Mouse (Mus musculus): ENCODE data around the gene Cst12. TPM values are rescaled to one million over a fixed set of nuclear protein-coding genes. Genes with fewer than 3 reads are reported as not detected.
A peak's percentile ranks its signal among the peaks of the same experiment; 100 is the strongest.
"Not testable (repeated sequence)": the region's sequence is repeated elsewhere in the genome, so short reads cannot be mapped to it uniquely, and the experiment has no call there.

The Cst12 gene
- polyA plus RNA-seq (2016; fragmentation: Nextera tagmentation; extraction: Ambion mirVana), result not detected in 2 replicates

DNA sequence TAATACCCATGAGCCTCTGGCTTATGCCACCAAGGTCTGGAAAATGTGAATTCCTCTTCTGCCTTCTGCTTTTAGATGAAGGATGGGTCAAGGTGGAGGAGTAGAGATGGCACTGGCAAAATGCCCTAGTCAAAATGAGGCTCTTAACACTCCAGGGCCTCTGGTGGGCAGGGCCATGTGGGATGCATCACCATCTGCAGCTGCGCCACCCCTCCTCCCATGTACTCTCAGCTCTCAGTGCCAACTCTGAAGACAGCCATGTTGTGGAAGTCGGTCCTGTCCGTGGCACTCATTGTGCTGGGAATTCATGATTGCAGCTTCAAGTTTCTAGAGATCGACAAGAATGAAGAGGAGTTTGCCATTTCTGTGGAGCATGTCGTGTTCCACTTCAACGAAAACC lies at the start of gene Cst12:
TSS of gene Cst12 (plus strand) at position 220 of the 400 bp plus-strand sequence.
- Histone ChIP-seq H3K9me3 (no peaks in the 10 kb centered on the region), H3K4me2 (no peak within 1 kb of the TSS), H3K27ac (no peak within 1 kb of the TSS), H3K4me1 (replicated peaks) (no peaks in the 10 kb centered on the region), H3K27me3 (no peaks in the 10 kb centered on the region), H3K4me3 (replicated peaks) (no peak within 1 kb of the TSS), H3K36me3 (no peaks in the 10 kb centered on the region), H3K9ac (replicated peaks) (no peak within 1 kb of the TSS)
- ATAC-seq (ENCODE audit: insufficient number of reproducible peaks, insufficient read depth, low FRiP score, low TSS enrichment, low read depth), result no peak
- WGBS, result 90% methylated on average over 6 of the region's 6 CpGs

DNA sequence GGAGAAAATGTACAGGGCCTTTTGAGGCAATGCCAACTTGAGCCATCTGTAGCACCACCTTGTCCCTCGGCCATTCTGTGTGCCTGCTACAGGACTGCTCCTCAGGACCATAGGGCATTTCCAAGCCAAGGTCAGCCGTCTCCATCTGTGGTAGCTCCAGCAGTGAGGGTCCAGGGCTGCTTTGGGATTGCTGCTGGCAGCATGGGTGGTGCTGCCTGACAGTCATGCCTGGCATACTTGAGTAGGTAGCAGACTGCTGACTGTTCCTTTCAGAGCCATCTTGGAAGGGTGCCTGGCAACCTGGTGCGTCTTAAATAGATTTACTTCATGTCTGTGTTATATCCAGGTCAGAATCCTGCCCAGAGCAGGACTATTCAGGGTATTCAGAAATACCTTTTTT lies 46.2 kb upstream of the Cst12 start:
- Histone ChIP-seq H3K4me1 (replicated peaks) (no peaks in the 10 kb centered on the region), H3K27me3 (no peaks in the 10 kb centered on the region), H3K36me3 (no peaks in the 10 kb centered on the region), H3K27ac (no peak overlapping the region), H3K4me2 (no peak overlapping the region), H3K9ac (replicated peaks) (no peak overlapping the region), H3K9me3 (no peaks in the 10 kb centered on the region), H3K4me3 (replicated peaks) (no peak overlapping the region)
- 79% methylated on average over 3 of the region's 3 CpGs for WGBS
- no peak for ATAC-seq (ENCODE audit: insufficient number of reproducible peaks, insufficient read depth, low FRiP score, low TSS enrichment, low read depth)

DNA sequence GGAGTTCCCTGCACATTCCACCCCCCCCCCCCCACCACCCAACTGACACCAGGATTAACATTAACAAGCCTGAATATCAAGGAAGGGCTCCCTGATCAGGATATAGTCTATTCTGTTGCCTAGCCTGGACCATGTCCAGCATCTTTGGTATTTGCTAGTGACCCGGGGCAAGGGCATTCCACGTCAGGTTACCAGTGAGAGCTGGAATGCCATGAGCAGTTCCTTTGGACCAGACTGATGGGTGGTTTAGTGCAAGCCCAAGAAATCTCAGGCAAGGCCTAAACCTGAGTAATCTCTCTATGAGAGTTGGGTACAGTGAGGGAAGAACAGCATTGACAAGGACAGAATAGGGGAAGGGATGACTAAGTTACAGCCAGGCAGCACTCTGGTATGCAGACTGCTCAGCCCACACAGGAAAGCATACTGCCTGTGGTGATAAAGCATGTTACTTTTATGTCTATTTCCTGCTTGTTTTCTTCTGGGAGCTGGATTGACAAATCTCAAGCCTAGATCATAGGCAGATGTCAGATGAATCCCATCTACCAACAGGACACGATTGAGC lies 45.2 kb upstream of the Cst12 start:
- Histone ChIP-seq H3K36me3 (no peaks in the 10 kb centered on the region), H3K4me1 (replicated peaks) (no peaks in the 10 kb centered on the region), H3K27ac (no peak overlapping the region), H3K4me3 (replicated peaks) (no peak overlapping the region), H3K4me2 (no peak overlapping the region), H3K27me3 (no peaks in the 10 kb centered on the region; the same call in 1 of the 2 replicates), H3K9ac (replicated peaks) (no peak overlapping the region), H3K9me3 (no peaks in the 10 kb centered on the region)
- no peak for ATAC-seq (ENCODE audit: insufficient number of reproducible peaks, insufficient read depth, low FRiP score, low TSS enrichment, low read depth)
- 77% methylated on average over 3 of the region's 3 CpGs for WGBS

DNA sequence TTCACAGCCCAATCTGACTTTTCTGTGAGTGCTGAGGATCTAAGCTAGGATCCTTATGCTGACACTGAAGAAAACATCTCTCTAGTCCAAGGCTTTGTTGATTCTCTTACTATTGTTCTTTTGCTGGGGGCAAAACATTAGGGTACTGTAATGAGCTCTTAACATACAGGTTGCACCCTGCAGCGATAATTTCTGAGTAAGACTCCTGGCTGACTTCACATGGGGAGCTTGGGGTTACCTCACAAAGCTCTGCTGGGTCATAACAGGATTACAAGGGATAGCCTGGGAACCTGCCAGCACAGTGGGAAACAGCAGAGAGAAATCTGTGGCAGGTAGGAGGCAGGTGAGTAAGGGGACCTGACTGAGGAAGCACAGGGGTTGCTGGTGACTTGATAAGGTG lies 39.1 kb upstream of the Cst12 start, which contains the start of gene Cstl1:
TSS of gene Cstl1 (plus strand) at position 301 of the 400 bp plus-strand sequence.
- no peak for ATAC-seq (ENCODE audit: insufficient number of reproducible peaks, insufficient read depth, low FRiP score, low TSS enrichment, low read depth)
- no peaks in the 10 kb centered on the region for H3K36me3 ChIP-seq
- no peaks in the 10 kb centered on the region; the same call in 1 of the 2 replicates for H3K27me3 ChIP-seq
- H3K27ac ChIP-seq, result no peak within 1 kb of the TSS
- no peaks in the 10 kb centered on the region for H3K4me1 ChIP-seq (replicated peaks)
- H3K9ac ChIP-seq (replicated peaks), result no peak within 1 kb of the TSS
- WGBS, result 70% methylated on average over 1 of the region's 1 CpGs
- H3K4me3 ChIP-seq (replicated peaks), result no peak within 1 kb of the TSS
- no peaks in the 10 kb centered on the region for H3K9me3 ChIP-seq
- no peak within 1 kb of the TSS for H3K4me2 ChIP-seq

DNA sequence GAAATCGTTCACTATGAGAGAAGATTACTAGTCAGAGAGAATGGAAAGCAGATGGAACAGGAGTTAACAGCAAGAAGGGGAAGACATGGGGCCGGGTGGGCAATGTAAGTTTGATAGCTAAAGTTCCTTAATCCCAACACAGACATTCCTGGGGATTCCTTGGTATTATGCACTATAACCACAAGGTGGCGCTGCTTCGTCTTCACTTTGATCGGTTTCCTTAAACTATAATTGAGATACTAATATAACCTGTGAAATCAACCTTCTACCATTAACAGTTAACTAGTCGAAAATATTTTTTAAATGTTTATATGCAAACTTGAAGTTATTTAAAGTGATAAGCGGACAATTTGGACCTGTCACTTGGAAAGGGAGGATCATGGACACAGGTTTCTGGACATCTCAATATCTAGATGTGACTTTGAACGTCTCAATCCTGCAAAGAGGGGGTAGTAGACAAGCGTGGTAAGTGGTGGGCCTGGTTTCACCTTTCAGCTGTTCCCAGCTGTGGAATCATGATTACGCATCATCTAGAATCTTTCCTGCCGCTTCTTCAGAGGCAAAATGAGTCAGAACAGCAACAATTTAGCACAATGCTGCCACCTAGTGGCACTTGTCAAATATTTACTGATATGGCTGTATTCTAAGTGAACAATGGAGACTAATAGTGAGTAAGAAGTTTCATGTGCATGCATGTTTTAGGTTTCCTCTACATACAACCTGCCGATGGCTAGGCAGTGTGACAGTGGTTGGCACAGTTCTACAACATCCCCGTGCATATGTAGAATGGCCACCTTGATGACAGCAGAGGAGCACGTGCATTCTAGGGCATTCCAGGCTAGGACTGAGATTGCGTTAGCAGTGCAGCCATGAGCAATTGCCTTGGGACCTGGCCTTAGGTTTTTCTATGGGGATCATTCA lies 37.0 kb upstream of the Cst12 start:
- WGBS, result 19% methylated on average over 15 of the region's 15 CpGs
- peak overlapping the region; percentile 51 for H3K4me2 ChIP-seq
- peak; percentile 75 for ATAC-seq (ENCODE audit: insufficient number of reproducible peaks, insufficient read depth, low FRiP score, low TSS enrichment, low read depth)

DNA sequence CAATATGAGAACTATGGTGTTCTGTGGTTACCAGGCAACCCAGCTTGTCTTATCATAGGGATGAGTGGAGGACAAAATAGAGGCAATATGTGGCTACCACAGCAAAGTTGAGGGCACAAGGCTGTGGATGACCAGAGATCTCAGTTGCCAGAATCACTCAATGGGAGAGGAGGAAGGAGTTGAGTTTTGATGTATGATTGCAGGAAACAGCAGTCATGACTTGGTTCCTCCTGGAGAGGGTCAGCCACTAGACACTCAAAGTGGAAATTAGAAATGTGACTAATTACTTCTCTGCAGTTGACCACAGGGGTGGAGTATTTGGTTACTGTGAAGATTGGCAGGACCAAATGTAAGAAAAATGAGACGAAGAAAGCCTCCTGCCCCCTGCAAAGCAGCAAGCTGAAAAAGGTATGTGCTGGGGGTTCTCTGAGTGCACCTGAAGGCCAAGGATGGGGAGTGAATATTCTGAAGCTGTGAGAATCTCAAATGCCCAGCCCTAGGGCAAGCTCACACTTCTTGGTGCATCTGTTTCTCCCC lies 34.8 kb upstream of the Cst12 start:
- no peak overlapping the region for H3K27ac ChIP-seq
- H3K27me3 ChIP-seq, result no peaks in the 10 kb centered on the region
- H3K36me3 ChIP-seq, result no peaks in the 10 kb centered on the region
- H3K9ac ChIP-seq (replicated peaks), result no peak overlapping the region
- no peak for ATAC-seq (ENCODE audit: insufficient number of reproducible peaks, insufficient read depth, low FRiP score, low TSS enrichment, low read depth)
- H3K9me3 ChIP-seq, result no peaks in the 10 kb centered on the region
- H3K4me2 ChIP-seq, result no peak overlapping the region
- H3K4me1 ChIP-seq (replicated peaks), result no peaks in the 10 kb centered on the region
- WGBS, result 38% methylated on average over 1 of the region's 1 CpGs
- H3K4me3 ChIP-seq (replicated peaks), result no peak overlapping the region

More for the DNA sequence above, 37.0 kb upstream of the Cst12 start:
- Histone ChIP-seq H3K27me3 (no peaks in the 10 kb centered on the region; the same call in 1 of the 2 replicates), H3K4me1 (replicated peaks) (no peaks in the 10 kb centered on the region), H3K9me3 (no peaks in the 10 kb centered on the region), H3K36me3 (no peaks in the 10 kb centered on the region), H3K27ac (no peak overlapping the region), H3K4me3 (replicated peaks) (0 out of 2 replicates have a peak overlapping the region, but pooled peaks have one; percentile 15), H3K9ac (replicated peaks) (no peak overlapping the region)

DNA sequence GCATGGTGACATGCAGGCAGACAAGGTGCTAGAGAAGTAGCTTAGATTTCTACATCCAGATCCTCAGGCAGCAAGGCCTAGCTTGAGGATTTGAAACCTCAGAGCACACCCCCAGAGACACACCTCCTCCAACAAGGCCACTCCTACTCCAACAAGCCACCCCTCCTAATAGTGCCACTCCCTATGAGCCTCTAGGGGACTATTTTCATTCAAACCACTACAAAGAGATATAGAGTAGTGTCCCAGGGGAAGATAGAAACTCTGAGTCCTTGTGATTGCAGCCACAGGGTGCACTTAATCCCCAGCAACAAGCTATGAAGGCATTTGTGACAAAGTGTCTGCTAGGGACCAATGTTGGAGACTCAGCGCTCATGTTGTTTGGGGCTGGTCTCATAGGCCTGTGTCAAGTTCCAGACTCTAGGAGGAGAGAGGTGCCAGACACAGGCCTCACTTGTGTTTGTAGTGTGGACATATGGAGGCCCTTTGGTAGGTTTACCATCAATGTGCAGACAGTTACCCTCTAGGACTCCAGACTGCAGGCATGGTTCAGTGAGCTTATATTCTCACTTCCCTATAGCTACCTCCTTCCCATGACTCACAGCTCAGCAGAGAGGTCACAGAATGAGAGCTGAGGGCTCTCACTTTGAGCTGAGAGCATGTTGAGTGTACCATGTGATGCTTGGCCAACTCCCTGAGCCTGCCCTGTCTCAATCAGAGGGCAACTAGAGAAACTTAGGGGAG lies 25.3 kb upstream of the Cst12 start:
- no peak overlapping the region for H3K4me3 ChIP-seq (replicated peaks)
- no peak overlapping the region for H3K4me2 ChIP-seq
- 93% methylated on average over 1 of the region's 1 CpGs for WGBS
- no peaks in the 10 kb centered on the region for H3K4me1 ChIP-seq (replicated peaks)
- no peaks in the 10 kb centered on the region for H3K9me3 ChIP-seq
- no peak overlapping the region for H3K27ac ChIP-seq
- ATAC-seq (ENCODE audit: insufficient number of reproducible peaks, insufficient read depth, low FRiP score, low TSS enrichment, low read depth), result no peak
- no peaks in the 10 kb centered on the region for H3K36me3 ChIP-seq
- H3K9ac ChIP-seq (replicated peaks), result no peak overlapping the region
- H3K27me3 ChIP-seq, result no peaks in the 10 kb centered on the region

DNA sequence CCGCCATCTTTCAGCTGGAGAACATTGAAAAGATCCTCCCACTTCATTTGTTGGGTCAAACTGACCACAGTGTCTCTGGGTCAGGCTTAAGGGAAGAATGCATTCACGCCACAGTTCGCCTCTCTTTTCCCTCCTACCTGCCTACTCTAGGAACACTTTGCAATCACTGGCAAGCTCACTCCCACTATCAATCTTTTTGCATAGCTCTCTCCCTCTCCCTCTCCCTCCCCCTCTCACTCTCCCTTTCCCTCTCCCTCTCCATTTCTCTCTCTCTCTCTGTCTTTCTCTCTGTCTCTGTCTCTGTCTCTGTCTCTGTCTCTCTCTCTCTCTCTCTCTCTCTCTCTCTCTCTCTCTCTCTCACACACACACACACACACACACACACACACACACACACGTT lies 17.8 kb upstream of the Cst12 start, which contains the start of gene Cst11:
TSS of gene Cst11 (minus strand) at position 101 of the 400 bp plus-strand sequence.
- not testable (repeated sequence) for H3K9ac ChIP-seq (replicated peaks); H3K4me1 ChIP-seq (replicated peaks); H3K4me2 ChIP-seq; ATAC-seq (ENCODE audit: insufficient number of reproducible peaks, insufficient read depth, low FRiP score, low TSS enrichment, low read depth); H3K4me3 ChIP-seq (replicated peaks); H3K36me3 ChIP-seq; H3K27me3 ChIP-seq; H3K9me3 ChIP-seq; H3K27ac ChIP-seq
- 89% methylated on average over 4 of the region's 4 CpGs for WGBS

GRCm38 (mm10) chr2:148781709-148782108 lies 7.5 kb upstream of the Cst12 start, which contains the start of gene 8030411F24Rik:
8030411F24Rik (plus strand) TSS chr2:148782009.
- Histone ChIP-seq H3K4me2 (no peak within 1 kb of the TSS), H3K4me1 (replicated peaks) (no peaks in the 10 kb centered on the region), H3K9ac (replicated peaks) (no peak within 1 kb of the TSS), H3K4me3 (replicated peaks) (no peak within 1 kb of the TSS), H3K9me3 (no peaks in the 10 kb centered on the region), H3K27me3 (no peaks in the 10 kb centered on the region), H3K27ac (no peak within 1 kb of the TSS), H3K36me3 (no peaks in the 10 kb centered on the region)
- no peak for ATAC-seq (ENCODE audit: insufficient number of reproducible peaks, insufficient read depth, low FRiP score, low TSS enrichment, low read depth)
- 28% methylated on average over 1 of the region's 1 CpGs for WGBS

DNA sequence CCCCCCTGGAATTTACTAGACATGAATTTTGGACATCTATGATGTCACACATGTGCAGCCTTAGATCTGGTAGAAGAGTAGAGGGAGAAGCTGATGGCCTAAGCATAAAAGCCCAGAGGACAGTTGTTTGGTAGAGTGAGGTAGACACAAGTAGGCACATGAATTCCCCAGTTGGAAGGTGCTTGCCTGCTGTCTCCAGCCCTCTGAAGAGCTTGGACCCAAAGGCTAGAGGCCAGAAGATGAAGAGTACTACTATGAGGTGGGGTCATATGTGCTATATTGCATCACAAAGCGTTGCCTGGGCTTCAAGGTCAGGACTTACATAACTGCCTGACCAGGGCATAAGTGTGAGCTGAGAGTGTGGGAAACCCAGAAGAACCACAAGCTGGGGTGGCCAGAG lies 9.3 kb downstream of the Cst12 start, which contains the start of gene Cst8:
TSS of gene Cst8 (plus strand) at position 301 of the 400 bp plus-strand sequence.
- Histone ChIP-seq H3K4me3 (replicated peaks) (no peak within 1 kb of the TSS), H3K4me2 (no peak within 1 kb of the TSS), H3K9ac (replicated peaks) (no peak within 1 kb of the TSS), H3K27ac (no peak within 1 kb of the TSS), H3K4me1 (replicated peaks) (no peaks in the 10 kb centered on the region), H3K9me3 (no peaks in the 10 kb centered on the region), H3K27me3 (no peaks in the 10 kb centered on the region), H3K36me3 (no peaks in the 10 kb centered on the region)
- WGBS, result 88% methylated on average over 1 of the region's 1 CpGs
- no peak for ATAC-seq (ENCODE audit: insufficient number of reproducible peaks, insufficient read depth, low FRiP score, low TSS enrichment, low read depth)
